Mouse (Mus musculus) B cell, adult 2 months (primary cell): ENCODE results near the gene Slc27a1.

Experiments
- DNase-seq, 2 experiments: peaks; one replicate each; pipeline ENCODE4 v3.0.0; 2022

Slc27a1 gene

DNA sequence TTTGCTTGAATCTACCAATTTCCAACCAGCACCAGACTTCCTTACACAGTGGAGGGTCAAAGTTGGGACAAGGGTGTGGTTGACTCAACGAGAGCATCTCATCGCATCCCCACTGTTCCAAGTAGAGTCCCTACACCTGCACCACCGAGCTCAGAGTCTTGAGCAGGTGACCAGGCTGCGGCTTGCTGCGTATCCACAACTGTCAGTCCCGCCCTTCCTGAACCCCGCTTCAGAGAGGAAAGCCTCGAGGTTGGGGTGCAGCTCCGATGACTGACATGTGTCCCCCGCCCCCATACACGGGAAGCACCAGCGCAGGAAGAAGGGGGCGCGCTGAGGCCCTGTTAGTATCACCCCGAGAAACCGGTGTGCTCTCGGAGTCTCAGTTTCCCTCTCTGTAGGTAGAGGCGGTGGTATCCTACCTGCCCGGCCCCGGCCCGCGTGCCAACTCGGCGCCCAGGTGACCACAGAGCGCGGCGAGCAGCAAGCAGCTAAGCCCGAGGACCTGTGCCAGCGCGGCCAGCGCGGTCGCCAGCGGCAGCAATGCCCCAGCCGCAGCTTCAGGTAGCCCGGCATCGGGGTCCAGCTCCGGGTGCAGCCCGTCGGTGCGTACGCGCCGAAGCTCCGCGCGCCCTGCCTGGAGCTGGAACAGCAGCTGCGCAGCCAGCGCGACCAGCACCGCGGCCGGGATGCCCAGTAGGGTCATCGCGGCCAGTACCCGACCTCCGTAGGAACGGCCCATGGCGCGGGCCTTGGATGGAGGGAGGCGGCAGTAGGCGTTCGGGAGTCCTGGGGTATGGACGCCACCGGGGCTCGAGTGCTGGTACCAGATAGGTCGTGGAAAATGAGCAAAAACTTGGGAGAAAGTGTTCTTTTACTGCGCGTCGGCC, 10.4 kb upstream of the Slc27a1 start, which contains the start of gene Tmem221:
Gene Tmem221 (minus strand): TSS at position 801 of the 887 bp plus-strand sequence.
- no peak for DNase-seq

DNA sequence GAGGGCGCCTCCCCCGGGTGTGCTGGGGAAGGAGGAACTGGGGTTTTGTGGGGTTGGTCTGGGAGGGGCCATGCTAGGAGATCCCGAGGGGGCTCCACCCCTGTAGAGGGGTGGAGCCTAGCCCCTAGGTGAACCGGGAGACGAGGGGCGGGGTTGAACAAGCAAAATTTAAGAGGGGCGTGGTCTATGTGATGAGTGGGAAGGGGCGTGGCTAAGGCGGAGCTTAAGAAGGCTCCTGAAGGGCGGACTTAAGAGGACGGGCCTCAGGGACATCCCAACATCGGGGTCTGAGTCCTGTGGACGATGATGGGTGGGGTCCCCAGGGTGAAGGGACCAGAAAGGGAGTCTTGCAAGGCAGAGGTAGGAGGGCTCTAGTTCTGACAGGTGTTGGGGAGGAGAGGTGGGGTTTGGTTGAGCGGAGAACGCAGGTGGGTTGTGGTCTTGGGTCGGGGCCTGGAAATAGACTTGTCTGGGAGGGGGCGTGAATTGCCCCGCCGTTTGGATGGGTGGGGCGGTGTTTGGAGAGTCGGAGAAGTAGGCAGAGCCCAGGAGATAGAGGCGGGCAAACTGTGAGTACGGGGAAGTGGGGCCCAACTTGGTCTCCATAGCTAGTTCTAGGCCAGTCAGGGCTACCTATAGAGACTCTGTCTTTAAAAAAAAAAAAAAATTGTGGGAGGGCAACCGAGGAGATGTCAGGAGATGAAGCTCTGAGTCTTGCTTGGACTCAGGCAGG, 9.6 kb upstream of the Slc27a1 start:
- DNase-seq: peak; percentile 78 to 79

DNA sequence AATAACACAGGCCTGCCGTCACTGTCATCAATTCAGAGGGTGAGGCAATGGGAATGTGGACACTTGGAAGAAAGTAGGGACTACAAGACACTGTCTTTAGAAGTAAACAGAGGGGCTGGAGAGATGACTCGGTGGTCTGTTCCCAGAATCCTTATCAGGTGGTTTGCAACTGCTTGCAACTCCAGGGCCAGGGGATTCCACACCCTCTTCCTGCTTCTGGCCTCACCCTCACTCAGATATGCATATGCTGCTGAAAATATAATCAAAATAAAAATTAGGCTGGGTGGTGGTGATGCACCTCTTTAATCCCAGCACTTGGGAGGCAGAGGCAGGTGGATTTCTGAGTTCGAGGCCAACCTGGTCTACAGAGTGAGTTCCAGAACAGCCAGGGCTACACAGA, 8.6 kb upstream of the Slc27a1 start:
- DNase-seq: no peak

DNA sequence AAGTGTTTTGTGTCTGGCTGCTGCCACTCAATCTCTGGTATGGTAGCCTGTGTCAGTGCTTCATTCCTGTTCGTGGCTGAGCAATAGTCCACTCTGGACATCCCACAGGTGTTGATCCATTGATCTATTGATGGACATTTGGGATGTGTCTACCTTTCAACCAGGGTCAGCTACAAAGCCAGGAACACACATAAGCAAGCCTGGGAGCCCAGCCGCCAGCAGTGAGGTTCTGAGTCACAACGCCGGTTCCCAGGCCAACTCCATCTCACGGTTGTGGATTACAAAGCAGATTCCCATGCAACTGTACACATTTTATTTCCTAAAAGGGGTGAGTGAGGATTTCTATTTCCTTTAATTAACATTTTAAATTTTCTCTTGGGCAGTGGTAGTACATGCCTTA, 7.9 kb upstream of the Slc27a1 start:
- no peak for DNase-seq

DNA sequence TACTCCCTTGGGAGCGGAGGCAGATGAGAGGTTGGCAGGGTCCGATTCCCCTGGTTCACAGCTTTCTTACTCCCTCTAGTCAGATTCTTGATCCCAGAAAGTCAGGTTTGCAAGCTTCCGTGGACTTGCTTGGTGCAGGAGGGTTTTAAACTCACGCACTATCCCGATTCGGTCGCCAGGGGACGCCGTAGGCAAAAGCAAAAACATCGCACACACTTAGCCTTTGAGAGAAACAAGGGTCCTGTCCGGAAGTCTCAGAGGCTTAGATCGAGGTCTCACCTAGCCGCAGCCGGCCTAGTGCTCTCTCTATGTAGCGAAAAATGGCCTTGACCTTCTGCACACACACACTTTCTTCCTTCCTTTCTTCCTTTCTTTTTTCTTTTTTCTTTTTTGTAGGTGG, 7.3 kb upstream of the Slc27a1 start:
- peak; percentile 78 to 81 for DNase-seq

DNA sequence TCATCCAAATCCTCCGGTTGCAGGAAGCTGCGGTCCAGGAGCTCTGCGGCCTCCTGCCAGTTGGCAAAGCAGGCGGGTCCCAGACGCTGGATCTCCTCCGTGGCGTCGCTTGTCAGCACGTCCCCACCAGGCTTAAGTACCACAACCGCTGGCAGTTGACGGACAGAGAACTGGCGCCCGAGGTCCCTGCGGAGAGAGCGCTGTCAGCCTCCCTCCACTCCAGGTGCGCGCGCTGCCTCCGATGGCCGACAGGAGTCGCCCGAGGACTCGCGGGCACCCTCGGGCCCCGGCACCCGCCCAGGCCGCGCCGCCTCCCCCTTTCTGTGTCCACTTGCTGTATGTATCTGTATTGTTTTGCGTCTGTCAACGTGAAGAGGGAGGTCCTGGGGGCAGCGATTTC, 5.9 kb upstream of the Slc27a1 start:
- DNase-seq: peak; percentile 88 to 91

DNA sequence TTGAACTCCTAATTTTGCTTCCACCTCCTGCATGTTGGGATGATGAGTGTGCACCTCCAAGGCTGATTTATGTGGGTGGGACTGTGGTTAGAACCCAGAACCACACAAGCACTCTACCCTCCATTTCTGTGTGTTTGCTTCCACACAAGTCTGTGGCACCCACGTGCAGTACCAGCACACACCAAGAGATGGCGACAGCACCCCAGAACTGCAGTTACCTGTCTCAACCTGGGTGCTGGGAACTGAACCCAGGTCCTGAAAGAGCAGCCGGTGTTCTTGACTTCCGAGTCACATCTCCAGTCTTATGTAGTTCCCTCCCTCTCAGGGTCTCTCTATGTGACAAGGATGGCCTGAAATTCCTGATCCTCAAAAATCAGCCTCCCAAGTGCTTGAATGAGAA, 4.7 kb upstream of the Slc27a1 start:
- DNase-seq: peak in 1 of 2 experiments; percentile 21

DNA sequence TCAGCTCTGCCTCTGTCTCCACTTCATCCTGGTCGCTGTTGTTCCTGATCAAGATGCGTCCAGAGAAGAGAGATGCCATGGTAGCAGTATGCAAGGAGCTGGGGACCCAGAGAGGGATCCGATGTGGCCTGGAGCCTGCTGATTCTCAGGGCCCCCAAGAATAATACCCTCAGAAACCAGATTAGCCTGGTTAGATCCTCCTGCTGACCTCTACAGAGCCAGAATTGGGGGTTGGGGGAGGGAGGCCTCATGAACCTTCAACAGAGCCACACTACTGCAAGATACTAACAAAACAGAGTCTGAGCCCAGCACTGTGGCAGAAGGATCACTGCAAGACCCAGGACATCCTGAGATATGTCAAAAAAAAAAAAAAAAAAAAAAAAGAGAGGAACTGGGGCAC, 2.2 kb upstream of the Slc27a1 start, which contains the start of gene Nxnl1:
Gene Nxnl1 (minus strand): TSS at position 101 of the 400 bp plus-strand sequence.
- DNase-seq: no peak

DNA sequence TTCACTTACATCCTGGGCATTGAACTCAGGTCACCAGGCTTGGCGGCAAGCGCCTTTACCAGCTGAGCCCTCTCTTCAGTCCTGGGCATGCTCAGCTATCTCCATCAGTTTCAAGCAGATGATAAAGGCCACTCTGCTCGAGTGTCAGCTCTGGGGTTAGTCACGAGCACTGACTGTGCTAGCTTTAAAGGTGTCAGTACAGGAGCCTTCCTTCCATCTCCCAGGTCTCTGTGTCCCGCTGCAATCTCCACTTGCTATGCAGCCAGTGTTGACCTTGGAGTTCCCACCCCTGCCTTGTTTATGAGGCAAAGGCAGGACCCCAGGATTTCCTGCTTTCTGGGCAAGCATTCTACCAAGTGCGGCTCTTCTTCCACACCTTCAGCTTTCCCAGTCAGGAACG, 1.1 kb upstream of the Slc27a1 start:
- DNase-seq: no peak

DNA sequence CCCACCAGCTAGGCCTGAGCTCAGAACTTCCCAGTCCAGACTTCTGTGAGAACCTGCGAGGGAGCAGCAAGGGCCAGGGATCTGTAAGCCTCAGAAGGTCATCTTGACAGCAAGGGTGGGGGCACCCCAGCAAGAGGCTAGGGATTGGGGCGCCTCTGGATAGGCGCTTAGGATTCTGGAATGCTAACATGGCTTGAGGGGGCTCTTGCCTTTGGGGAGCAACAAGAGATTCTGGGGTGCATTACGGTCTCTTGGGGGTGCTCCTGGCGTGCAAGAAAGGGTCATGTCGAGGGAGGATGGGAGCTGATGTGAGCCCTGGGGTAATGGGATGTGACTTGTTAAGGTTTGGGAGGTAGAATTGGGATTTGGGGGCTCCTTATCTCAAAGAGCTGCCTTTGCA, 259 bp downstream of the Slc27a1 start:
- no peak for DNase-seq

DNA sequence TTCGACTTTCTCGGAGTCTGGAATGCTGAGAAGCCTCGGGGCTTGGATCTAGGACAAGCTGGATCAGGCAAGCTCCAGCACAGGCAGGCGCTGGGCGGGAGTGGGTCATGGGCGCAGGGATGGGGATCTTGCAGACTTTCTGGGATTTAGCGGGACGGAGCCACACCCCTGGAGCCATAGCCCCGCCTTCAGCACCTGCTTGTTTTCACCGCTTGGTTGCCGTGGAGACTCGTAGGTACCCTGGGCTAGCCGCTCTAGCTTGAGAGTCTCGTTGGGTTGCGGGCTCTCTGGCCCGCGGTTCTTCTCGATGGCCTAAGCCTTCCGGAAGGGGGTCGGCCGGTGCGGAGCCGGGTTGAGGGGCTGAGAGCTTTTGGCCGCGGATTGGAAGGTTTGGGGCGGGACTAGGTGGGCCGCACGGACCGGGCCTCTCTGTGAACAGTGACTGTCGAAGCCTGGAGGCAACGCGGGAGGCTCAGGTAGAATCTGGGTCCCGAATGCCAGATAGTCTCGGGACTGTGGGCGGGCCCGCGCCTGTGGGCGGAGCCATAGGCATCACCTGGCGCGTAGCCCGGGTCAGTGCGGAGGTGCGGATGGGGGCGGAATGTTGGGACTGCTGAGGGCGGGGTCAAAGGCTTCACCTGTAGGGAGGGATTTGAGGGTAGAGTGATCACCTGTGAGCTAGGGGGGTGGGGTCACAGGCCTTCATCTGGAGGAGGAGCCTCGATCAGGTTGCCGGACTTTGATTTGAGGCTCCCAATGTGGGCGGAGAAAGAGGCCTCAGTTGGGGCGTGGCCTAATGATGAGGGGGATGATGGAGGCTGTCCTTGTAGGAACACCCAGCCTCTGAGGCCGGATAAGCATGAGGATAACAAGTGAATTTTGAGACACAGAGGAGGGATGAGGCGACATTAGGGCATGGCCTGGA, 946 bp downstream of the Slc27a1 start:
- peak; percentile 86 to 87 for DNase-seq

DNA sequence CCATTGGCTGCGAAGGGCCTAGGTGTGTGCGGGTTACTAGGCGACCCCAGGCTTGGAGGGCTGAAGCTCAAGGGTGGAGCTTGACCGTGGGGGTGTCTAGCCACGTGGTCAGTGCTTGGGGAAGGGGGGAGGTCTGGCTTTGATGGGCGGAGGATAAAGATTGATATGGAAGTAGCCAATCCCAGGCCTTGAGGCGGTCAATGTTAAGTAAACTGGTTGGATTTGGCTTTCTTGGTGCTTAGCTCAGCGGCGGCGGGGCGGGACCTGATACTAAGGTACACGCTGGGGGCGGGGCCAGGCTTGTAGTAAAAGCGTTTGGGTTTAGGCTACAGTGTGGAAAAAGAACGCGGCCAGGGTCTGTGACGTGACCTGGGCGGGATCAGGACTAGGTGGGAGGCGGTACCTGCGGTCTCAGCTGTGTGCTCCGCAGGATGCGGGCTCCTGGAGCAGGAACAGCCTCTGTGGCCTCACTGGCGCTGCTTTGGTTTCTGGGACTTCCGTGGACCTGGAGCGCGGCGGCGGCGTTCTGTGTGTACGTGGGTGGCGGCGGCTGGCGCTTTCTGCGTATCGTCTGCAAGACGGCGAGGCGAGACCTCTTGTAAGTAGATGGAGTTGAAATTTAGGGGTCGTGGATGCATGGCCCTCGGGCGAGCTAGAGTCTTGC, 1.7 kb downstream of the Slc27a1 start:
- DNase-seq: peak; percentile 88 to 90

DNA sequence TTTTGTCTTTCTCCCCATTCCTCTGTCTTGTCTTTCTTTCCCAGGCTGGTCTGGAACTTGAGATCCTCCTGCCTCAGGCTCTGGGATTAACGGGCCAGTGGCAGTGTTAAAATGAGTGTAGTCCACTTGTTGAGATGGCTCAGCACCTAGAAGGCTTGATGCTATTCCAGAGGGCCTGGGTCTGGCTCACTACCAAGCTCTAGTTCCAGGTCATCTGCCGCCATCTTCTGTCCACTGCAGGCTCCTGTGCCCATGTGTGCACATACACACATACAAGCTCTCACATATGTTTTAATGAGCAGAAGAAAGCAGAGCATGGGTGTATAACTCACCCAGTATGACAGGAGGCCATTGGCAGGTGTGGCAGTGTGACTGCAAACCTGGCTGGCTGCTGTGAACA, 3.4 kb downstream of the Slc27a1 start:
- DNase-seq: no peak

DNA sequence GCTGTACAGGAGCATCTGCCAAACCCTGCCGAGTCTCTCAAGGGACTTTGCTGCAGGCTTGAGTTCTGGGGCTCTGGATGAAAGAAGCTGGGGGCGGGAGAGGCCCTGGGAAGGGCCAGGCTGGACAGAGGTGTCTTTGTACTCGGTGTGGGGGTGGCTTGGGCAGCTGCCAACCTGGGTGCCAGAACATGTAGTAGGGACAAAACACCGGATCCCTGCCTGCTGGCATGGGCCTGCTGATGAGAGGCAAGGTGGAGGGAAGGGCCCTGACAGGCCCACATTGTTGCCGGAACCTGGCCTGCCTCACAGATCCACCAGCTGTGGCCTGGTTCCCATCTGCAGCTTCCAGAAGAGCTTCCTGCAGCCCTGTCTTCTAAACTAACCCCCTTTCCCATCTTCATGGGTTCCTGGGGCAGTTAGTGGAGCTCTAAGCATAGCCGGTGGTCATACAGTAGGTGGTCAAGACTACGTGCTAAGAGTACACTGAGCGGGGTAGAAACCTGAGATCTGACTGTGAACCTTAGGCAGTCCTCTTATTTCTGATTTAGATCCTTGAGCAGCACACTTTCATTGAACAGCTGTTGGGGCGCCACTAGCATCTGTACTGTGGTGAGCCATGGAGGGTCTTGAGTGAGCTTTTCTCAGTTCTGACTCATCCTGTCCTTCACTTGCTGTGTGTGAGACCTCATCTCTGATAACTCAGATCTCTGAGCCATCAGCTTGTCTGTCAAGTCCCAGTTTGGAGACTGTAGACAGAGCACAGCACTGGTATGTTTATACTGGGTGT, 4.4 kb downstream of the Slc27a1 start:
- no peak for DNase-seq

DNA sequence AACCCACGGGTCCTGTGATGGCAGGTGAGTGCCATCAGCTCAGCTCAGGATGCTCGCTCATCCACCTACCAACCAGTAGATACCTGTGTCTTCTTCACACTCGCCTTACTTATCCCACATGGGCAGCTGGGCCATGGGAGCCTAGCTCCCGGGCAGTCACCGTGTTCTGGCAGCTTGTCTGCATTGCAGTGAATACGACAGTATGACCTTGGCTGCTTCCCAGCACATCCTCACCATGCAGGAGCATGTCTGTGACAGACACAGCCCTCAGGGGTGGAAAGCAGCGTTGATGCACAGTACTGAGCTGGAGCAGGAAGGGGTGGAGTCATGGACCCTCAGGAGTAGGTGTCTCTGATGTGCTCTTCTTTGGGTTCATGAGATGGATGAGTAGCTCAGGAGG, 5.7 kb downstream of the Slc27a1 start:
- DNase-seq: no peak

DNA sequence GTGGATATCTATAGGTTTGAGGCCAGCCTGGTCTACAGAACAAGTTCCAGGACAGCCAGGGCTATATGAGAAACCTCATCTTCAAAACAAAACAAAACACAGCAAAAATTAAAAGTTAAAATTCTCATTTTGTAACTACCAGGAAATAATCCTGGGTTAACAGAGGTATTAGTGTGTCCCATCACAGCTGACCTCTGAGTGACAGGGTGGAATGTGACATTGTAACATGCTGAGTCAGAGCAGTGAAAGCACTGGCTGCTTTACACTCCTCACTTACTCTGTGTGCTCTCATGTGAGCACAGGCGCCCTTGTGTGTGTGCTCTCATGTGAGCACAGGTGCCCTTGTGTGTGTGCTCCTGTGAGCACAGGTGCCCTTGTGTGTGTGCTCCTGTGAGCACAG, 6.3 kb downstream of the Slc27a1 start:
- no peak for DNase-seq

DNA sequence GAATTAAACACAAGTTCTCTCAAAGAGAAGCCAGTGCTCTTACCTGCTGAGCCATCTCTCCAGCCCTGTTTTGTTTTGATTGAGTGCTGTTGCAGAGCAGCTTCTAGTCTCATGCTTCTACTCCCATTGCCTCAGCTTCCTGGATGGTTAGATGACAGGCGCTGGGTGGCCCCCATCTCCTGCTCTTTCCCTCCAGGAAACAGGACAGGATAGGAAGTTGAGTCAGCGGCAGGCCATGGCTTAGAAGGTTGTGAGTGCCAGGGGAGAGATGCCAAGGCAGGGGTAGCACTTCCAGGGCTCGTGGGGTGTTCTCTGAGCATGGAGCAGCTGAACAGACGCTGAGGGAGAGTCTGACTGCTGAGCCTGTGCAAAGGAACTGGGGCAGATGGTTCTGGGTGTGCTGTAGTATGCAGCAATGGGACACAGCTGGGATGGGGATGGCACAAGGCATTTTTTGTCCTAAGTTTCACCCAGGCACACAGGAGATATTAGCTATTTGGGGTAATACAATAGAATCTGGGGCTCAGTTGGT, 9.2 kb downstream of the Slc27a1 start:
- DNase-seq: no peak

DNA sequence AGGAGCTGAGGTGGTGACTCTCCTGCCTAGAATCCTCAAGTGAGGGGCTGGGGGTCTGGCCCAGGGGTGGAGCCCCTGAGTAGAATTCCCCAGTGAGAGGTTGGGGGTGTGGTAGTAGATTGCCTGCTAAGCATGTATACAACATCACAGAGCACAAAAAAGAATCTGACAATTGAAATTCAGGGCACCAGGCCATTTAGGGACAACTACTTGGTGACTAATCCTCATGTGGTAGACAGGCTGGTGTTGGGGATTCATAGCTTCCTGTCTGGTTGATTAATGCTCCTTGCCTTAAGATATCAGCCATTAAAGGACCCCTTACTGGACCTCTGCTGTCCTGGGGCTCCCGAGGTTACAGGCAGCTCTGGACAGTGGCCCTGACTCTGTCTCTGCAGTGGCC, 10.3 kb downstream of the Slc27a1 start:
- DNase-seq: no peak

DNA sequence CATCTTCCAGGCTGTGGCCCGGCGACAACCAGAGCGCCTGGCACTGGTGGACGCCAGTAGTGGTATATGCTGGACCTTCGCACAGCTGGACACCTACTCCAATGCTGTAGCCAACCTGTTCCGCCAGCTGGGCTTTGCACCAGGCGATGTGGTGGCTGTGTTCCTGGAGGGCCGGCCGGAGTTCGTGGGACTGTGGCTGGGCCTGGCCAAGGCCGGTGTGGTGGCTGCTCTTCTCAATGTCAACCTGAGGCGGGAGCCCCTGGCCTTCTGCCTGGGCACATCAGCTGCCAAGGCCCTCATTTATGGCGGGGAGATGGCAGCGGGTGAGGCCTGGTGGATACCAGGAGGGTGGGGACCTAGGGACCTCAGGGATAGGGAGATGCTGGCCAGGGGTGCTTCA, 10.8 kb downstream of the Slc27a1 start:
- DNase-seq: no peak

DNA sequence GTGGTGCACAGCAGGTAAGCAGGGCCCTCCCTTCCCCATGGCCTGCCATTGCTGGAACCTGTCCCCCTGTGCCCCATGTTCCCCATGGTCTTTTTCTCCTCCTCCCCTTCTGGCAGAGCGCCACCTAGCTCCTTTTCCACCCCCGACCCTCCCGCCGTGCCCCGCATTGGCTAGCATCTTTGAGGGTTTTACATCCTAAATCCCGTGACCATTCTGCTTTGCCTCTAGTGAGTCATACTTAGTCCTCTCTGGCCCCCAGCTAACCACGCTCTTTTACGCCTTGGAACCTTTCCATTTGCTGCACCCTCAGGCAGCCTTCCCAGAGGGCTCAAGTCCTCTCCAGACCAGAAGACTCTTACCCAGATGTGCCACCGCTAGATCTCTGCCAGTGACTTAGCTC, 11.5 kb downstream of the Slc27a1 start:
- DNase-seq: no peak

DNA sequence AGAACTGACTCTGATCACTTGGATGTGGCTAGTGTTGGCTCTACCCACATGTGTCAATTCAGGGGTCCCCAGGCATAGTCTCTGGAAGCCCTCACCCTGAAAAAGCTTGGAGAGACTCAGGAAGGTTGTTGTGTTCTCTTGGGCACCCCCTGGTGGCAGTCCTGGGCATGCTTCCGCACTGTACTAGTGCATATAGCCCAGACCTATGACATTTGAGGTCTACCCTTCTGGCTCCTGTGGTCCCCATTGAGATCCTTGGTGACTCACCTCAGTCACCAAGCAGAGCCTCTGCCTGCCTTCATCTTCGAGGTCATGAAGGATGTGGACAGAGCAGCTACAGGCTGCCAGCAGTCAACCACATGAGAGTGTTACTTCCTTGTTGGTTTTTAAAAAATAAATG, 18.2 kb downstream of the Slc27a1 start:
- DNase-seq: peak; percentile 61 to 62
